Mouse (Mus musculus): ENCODE measurements at regions not wholly inside any gene's neighbourhood (a gene's known extent, or its start where the extent isn't known, plus 50 kb on each side); places are given as distances from the start of the nearest gene placed in this dataset.

GRCm38 (mm10) chr15:51256681-51257080, 2628.0 kb upstream of the Gm7489 start:
- no peak for DNase-seq (ENCODE audit: low read depth)

GRCm38 (mm10) chr15:51264599-51265163, 2620.0 kb upstream of the Gm7489 start:
- DNase-seq (ENCODE audit: low read depth): no peak

- no peak for DNase-seq (ENCODE audit: low read depth)
Measured at GRCm38 (mm10) chr15:51265971-51266370, 2618.7 kb upstream of the Gm7489 start.

- no peak for DNase-seq (ENCODE audit: low read depth)
Measured at GRCm38 (mm10) chr15:51271632-51272312, 2612.9 kb upstream of the Gm7489 start.

- DNase-seq (ENCODE audit: low read depth): no peak
Measured at GRCm38 (mm10) chr15:51285334-51285733, 2599.4 kb upstream of the Gm7489 start.

GRCm38 (mm10) chr15:51286352-51286751, 2598.4 kb upstream of the Gm7489 start:
- DNase-seq (ENCODE audit: low read depth): no peak

- no peak for DNase-seq (ENCODE audit: low read depth)
Measured at GRCm38 (mm10) chr15:51288911-51289432, 2595.7 kb upstream of the Gm7489 start.

- no peak for DNase-seq (ENCODE audit: low read depth)
Measured at GRCm38 (mm10) chr15:51289916-51290315, 2594.8 kb upstream of the Gm7489 start.

- no peak for DNase-seq (ENCODE audit: low read depth)
Measured at GRCm38 (mm10) chr15:51291183-51291582, 2593.5 kb upstream of the Gm7489 start.

- no peak for DNase-seq (ENCODE audit: low read depth)
Measured at GRCm38 (mm10) chr15:51296841-51297240, 2587.9 kb upstream of the Gm7489 start.

GRCm38 (mm10) chr15:51318072-51318471, 2566.6 kb upstream of the Gm7489 start:
- no peak for DNase-seq (ENCODE audit: low read depth)

GRCm38 (mm10) chr15:51318760-51319159, 2565.9 kb upstream of the Gm7489 start:
- DNase-seq (ENCODE audit: low read depth): no peak

- no peak for DNase-seq (ENCODE audit: low read depth)
Measured at GRCm38 (mm10) chr15:51320366-51320894, 2564.3 kb upstream of the Gm7489 start.

- DNase-seq (ENCODE audit: low read depth): no peak
Measured at GRCm38 (mm10) chr15:51323284-51323683, 2561.4 kb upstream of the Gm7489 start.

GRCm38 (mm10) chr15:51324211-51324610, 2560.5 kb upstream of the Gm7489 start:
- no peak for DNase-seq (ENCODE audit: low read depth)

- no peak for DNase-seq (ENCODE audit: low read depth)
Measured at GRCm38 (mm10) chr15:51327702-51328101, 2557.0 kb upstream of the Gm7489 start.

- no peak for DNase-seq (ENCODE audit: low read depth)
Measured at GRCm38 (mm10) chr15:51336441-51336840, 2548.3 kb upstream of the Gm7489 start.

GRCm38 (mm10) chr15:51346301-51346700, 2538.4 kb upstream of the Gm7489 start:
- no peak for DNase-seq (ENCODE audit: low read depth)

- no peak for DNase-seq (ENCODE audit: low read depth)
Measured at GRCm38 (mm10) chr15:51363391-51363790, 2521.3 kb upstream of the Gm7489 start.

GRCm38 (mm10) chr15:51371162-51371561, 2513.5 kb upstream of the Gm7489 start:
- DNase-seq (ENCODE audit: low read depth): no peak

- DNase-seq (ENCODE audit: low read depth): no peak
Measured at GRCm38 (mm10) chr15:51390383-51390782, 2494.3 kb upstream of the Gm7489 start.

- DNase-seq (ENCODE audit: low read depth): no peak
Measured at GRCm38 (mm10) chr15:51391352-51391751, 2493.4 kb upstream of the Gm7489 start.

Measured in naive thymus-derived CD4-positive, alpha-beta T cell, adult 2 months (primary cell).